Mouse (Mus musculus): ENCODE data around the gene Sept5.

GRCm38 (mm10) chr16:18596255-18596654, 33.5 kb downstream of the Sept5 start:
- TF ChIP-seq CTCF (IDR thresholded peaks at IDR 0.05; ENCODE audit: control insufficient read depth, insufficient read depth, insufficient read length): no peak
- no peak for TF ChIP-seq USF1 (IDR thresholded peaks at IDR 0.05; ENCODE audit: low read depth)
